Mouse (Mus musculus): Measurements from ENCODE around the gene Slc11a2. TPM values are rescaled to one million over a fixed set of nuclear protein-coding genes. Genes with fewer than 3 reads are reported as not detected.
A peak's percentile ranks its signal among the peaks of the same experiment; 100 is the strongest.
"Not testable (repeated sequence)": the region's sequence is repeated elsewhere in the genome, so short reads cannot be mapped to it uniquely, and the experiment has no call there.

Slc11a2 gene
- polyA plus RNA-seq, 1 experiment from 2014 or later, result 22.8 TPM

DNA sequence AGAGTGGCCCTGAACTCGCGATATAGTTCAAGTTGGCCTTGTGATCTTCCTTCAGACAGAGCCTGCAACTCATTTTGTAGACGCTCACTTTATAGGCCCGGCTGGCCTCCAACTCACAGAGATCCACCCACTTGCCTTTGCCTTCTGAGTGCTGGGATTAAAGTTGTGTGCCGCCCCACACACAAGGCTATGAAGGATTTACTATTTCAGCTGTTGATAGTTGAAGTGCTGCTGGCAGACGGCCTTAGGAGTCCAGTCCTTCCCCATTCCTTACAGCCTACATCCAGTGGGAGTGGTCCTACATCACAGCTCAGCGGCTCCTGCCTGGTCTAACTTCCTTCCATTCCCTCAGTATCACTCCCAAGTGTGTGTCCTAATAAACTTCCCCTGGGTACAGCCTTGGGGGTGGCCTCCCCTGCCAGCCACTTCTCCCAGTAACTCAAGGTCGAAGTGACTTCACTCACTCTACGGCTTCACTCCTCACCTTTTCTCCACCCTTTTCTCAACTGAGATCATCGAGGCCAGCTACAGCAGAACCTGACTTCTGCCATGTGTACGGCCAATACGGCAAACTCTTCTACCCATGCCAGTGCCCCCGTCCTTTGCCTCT is 3.5 kb upstream of the Slc11a2 start:
- no peak overlapping the region for H3K4me2 ChIP-seq (replicated peaks)
- H3K4me1 ChIP-seq, result peaks cover 8% of the 10 kb centered on the region
- no peak overlapping the region for H3K27ac ChIP-seq (replicated peaks)
- H3K4me3 ChIP-seq, result no peak overlapping the region
- no peaks in the 10 kb centered on the region for H3K9me3 ChIP-seq
- no peak for ATAC-seq (ENCODE audit: low FRiP score, low read depth)
- WGBS, result 86% methylated on average over 13 of the region's 13 CpGs
- no peaks in the 10 kb centered on the region for H3K36me3 ChIP-seq
- H3K9ac ChIP-seq (replicated peaks), result no peak overlapping the region; the same call in 1 of the 2 replicates
- peaks cover 48% of the 10 kb centered on the region for H3K27me3 ChIP-seq

DNA sequence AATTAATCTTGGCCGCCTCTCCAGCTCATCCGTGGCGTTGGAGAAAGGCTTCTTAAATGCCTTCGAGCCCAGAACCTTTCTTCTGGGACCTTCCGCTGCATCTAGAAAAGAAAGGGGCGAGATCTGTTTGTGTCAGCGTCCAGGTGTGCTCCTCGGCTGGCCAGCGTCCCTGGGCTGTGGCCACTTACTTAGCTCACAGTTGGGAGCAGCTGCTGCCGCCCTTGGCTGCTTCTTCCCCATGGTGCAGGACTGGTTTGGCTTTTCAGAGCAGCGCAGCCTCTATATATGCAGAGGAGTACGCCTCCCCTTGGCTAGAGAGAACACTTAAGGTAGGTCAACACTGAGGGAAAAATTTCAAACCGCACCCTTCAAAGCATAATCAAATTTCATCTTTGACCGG is 956 bp downstream of the Slc11a2 start:
- H3K9ac ChIP-seq (replicated peaks), result no peak overlapping the region; the same call in 1 of the 2 replicates
- no peaks in the 10 kb centered on the region for H3K36me3 ChIP-seq
- H3K9me3 ChIP-seq, result no peaks in the 10 kb centered on the region
- ATAC-seq (ENCODE audit: low FRiP score, low read depth), result no peak
- 3% methylated on average over 14 of the region's 14 CpGs for WGBS
- peaks cover 36% of the 10 kb centered on the region for H3K4me1 ChIP-seq
- peaks cover 47% of the 10 kb centered on the region for H3K27me3 ChIP-seq
- H3K4me2 ChIP-seq (replicated peaks), result peak overlapping the region; percentile 92
- peak overlapping the region; percentile 94 for H3K4me3 ChIP-seq
- H3K27ac ChIP-seq (replicated peaks), result no peak overlapping the region

DNA sequence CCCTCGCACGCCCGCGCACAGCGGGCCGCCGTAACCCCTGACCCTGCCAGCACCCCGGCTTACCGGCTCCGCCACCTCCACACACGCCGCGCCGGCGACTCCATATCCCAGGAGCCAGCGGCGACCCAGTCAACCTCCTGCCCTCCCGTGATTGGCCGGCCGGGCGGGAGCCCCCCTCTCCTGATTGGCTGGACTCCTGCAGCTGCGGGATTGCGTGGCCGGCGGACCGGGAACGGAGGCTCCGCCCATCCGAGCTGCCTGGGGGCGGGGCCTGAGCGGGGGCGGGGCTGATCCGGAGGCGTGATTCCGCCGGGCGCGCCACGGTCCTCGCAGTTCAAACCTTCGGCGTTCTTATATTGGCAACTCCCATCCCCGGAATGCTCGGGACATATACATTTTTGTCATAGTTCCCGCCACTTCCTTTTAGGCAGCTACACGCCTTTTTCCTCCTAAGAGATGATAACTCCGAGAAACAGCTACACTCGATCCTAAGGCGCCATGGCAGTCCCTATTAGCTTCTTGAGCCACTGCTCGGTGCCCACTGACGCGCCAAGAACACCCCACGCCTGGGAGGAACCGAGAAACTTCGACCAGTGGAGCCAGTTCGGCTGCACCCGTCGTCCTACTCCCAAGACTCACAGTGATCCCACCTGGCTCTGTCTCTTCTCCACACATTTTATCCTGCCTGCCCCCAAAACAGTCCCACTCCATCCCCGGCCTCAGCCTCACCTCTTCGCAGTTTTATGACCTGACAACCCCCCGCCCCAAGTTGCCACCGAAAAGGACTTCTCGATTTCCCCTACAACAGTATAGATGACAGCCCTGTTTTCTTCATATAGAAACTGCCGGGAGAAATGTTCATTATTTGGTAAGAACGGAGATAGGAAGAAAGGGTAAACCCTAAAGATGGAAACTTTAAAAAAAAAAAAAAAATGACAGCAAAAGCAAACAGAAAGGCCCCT is 1.7 kb downstream of the Slc11a2 start:
- Histone ChIP-seq H3K36me3 (no peaks in the 10 kb centered on the region), H3K4me2 (replicated peaks) (peak overlapping the region; percentile 92), H3K4me3 (peak overlapping the region; percentile 94), H3K9ac (replicated peaks) (peak overlapping the region; percentile 92), H3K9me3 (no peaks in the 10 kb centered on the region), H3K27me3 (peaks cover 43% of the 10 kb centered on the region), H3K27ac (replicated peaks) (peak overlapping the region; percentile 63), H3K4me1 (peaks cover 37% of the 10 kb centered on the region)
- WGBS, result under 1% methylated on average over 64 of the region's 65 CpGs
- ATAC-seq (ENCODE audit: low FRiP score, low read depth), result peak; percentile 98

DNA sequence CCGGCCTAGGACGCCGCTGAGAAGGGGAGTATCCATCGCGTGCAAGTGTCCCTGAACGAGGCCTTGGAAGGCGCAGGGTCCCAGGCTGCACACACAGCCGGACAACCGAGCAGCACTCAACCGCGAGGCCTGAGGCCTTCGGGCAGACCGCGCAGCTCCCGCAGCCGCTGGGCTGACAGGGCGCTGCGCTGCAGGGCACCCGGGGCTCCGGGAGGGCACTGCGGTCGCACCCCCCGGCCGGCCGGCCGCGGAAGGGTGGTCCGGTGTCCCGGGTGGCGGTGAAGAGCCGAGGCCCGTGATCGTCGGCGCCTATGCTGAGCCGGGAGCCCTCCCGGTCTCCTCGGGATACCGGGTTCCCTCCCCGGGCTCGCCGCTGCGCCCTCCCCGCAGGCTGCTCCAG is 2.4 kb downstream of the Slc11a2 start:
- peaks cover 40% of the 10 kb centered on the region for H3K4me1 ChIP-seq
- no peaks in the 10 kb centered on the region for H3K9me3 ChIP-seq
- WGBS, result under 1% methylated on average over 32 of the region's 44 CpGs
- peaks cover 39% of the 10 kb centered on the region for H3K27me3 ChIP-seq
- H3K4me3 ChIP-seq, result peak overlapping the region; percentile 94
- peak overlapping the region; percentile 92 for H3K4me2 ChIP-seq (replicated peaks)
- peak overlapping the region; percentile 92 for H3K9ac ChIP-seq (replicated peaks)
- ATAC-seq (ENCODE audit: low FRiP score, low read depth), result peak; percentile 62
- H3K36me3 ChIP-seq, result no peaks in the 10 kb centered on the region
- H3K27ac ChIP-seq (replicated peaks), result peak overlapping the region; percentile 63

DNA sequence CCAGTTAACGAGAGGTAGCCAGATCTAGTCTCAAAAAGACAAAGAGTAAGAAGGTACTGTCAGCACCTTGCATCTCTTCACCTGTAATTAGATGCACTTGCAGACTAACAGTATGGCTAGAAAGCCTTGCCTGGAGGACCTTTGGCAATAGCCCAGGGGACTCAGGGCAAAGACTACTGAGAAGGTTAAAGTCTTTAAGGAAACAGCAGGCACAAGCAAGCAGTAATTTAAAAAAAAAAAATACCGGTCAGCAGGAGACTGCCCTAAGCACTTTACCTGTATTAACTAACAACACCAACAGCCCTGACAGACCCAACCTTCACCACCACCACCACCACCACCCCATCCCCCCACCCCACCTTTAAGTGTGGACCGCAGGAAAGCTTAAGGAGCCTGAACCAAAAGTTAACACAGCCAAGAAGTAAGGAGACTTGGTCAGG is 3.1 kb downstream of the Slc11a2 start, which contains the start of gene Gm5475:
Gm5475 (plus strand) TSS at position 390 of the 440 bp plus-strand sequence.
- Histone ChIP-seq H3K27ac (replicated peaks) (peak within 1 kb of the TSS; percentile 63), H3K9ac (replicated peaks) (peak within 1 kb of the TSS; percentile 92), H3K4me1 (peaks cover 40% of the 10 kb centered on the region), H3K27me3 (peaks cover 35% of the 10 kb centered on the region), H3K4me3 (peak within 1 kb of the TSS; percentile 94), H3K4me2 (replicated peaks) (peak within 1 kb of the TSS; percentile 92)
- H3K36me3 ChIP-seq; ATAC-seq (ENCODE audit: low FRiP score, low read depth); H3K9me3 ChIP-seq: not testable (repeated sequence)
- 36% methylated on average over 3 of the region's 3 CpGs for WGBS

DNA sequence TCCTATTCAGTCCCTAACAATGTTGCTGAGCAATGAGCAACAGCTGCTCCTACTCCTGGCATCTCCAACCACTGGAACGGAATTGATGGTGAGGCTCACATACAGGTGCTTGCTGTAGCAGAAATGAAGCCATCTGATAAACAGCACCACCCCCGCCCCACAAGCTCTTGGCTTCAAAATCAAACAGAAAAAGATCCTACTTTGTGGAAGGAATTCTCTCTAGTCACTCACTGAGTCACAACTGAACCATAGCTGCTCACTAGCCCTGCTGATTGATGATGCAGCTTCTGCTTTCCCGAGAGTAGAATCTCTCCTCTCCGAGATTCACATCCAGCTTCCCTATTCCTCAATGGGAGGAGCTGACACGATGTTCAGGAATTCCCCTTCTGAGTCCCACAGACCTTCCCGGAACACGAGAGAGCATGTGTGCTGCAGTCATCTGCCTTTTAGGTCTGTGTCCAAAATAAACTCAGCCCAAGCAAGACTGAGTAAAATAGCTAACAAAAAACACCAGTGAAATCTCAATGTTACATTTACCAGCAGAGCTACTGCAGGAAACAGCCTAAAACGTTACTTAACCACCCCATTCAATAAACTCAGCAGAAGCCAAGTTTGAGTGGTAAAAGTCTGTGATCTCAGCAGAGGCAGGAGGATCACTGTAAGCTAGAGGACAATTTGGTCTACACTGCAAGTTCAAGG is 3.7 kb downstream of the Slc11a2 start:
- H3K4me1 ChIP-seq, result peaks cover 40% of the 10 kb centered on the region
- no peak overlapping the region; the same call in 1 of the 2 replicates for H3K9ac ChIP-seq (replicated peaks)
- H3K36me3 ChIP-seq, result no peaks in the 10 kb centered on the region
- peaks cover 30% of the 10 kb centered on the region for H3K27me3 ChIP-seq
- ATAC-seq (ENCODE audit: low FRiP score, low read depth), result no peak
- 51% methylated on average over 8 of the region's 8 CpGs for WGBS
- H3K4me2 ChIP-seq (replicated peaks), result peak overlapping the region; percentile 92
- peak overlapping the region; percentile 94; the same call in 1 of the 2 replicates for H3K4me3 ChIP-seq
- no peak overlapping the region for H3K27ac ChIP-seq (replicated peaks)
- H3K9me3 ChIP-seq, result no peaks in the 10 kb centered on the region

DNA sequence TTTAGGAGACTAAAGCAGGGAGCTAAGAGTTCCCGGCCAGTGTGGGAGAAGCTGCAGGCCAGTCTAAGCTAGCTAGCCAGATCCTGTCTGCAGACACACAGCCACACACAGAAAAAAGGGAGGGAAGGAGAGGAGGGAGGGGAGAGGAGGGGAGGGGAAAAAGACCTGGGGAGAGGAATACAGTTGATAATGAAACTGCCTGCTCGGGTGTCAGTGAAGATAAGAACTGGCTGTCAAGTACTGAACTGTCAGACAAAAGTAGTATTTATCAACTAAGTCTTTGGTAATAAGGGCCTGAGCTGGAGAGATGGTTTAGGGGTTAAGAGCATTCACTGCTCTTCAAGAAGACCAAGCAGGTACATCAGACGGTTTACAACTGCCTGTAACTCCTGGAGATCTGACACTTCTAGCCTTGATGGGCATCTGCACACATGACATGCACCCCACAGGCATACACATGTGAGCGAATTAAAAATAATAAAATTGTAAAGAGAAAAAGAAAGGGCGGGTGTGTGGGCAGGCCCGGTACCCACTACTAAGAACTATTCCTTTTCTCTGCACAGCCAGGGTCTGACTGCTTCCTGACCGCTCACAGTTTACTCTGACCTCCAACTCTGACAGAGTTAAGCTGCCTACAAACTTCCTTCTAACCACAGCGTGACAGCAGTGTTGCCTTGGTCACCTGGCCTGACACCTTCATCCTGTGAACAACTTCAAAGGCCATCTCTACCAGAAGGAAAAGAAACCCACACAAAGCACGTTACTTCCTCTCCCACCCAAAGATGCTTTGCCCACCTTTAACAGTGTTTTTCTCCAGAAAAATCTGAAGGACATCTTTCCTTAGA is 4.7 kb downstream of the Slc11a2 start:
- Histone ChIP-seq H3K4me2 (replicated peaks) (no peak overlapping the region), H3K27ac (replicated peaks) (no peak overlapping the region), H3K36me3 (no peaks in the 10 kb centered on the region), H3K9me3 (no peaks in the 10 kb centered on the region), H3K4me1 (peaks cover 40% of the 10 kb centered on the region), H3K27me3 (peaks cover 20% of the 10 kb centered on the region), H3K4me3 (no peak overlapping the region), H3K9ac (replicated peaks) (0 out of 2 replicates have a peak overlapping the region, but pooled peaks have one; percentile 1)
- no peak for ATAC-seq (ENCODE audit: low FRiP score, low read depth)
- 71% methylated on average over 9 of the region's 9 CpGs for WGBS

DNA sequence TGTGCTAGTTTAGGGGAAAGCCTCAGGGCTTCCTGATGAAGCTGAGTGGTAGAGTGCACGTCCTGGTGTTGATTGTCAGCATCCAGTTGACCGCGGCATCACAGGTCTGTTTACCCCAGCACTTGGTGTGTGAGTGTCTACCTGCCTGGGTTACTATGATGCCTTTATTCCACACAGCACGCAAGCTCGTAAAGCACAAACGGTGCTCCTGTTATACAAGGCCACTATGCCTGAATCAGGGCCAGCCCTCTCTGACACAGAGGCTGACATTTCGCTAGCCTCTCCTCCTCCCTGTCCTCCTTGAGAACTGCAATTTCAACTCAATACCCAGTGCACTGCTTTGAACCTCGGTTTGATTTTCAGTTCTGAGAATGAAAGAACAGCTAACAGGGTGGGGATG is 5.6 kb downstream of the Slc11a2 start:
- Histone ChIP-seq H3K27me3 (peaks cover 12% of the 10 kb centered on the region), H3K9ac (replicated peaks) (no peak overlapping the region), H3K9me3 (no peaks in the 10 kb centered on the region), H3K4me3 (no peak overlapping the region), H3K4me2 (replicated peaks) (no peak overlapping the region), H3K4me1 (peaks cover 40% of the 10 kb centered on the region), H3K27ac (replicated peaks) (no peak overlapping the region), H3K36me3 (no peaks in the 10 kb centered on the region)
- 78% methylated on average over 8 of the region's 8 CpGs for WGBS
- ATAC-seq (ENCODE audit: low FRiP score, low read depth), result no peak

DNA sequence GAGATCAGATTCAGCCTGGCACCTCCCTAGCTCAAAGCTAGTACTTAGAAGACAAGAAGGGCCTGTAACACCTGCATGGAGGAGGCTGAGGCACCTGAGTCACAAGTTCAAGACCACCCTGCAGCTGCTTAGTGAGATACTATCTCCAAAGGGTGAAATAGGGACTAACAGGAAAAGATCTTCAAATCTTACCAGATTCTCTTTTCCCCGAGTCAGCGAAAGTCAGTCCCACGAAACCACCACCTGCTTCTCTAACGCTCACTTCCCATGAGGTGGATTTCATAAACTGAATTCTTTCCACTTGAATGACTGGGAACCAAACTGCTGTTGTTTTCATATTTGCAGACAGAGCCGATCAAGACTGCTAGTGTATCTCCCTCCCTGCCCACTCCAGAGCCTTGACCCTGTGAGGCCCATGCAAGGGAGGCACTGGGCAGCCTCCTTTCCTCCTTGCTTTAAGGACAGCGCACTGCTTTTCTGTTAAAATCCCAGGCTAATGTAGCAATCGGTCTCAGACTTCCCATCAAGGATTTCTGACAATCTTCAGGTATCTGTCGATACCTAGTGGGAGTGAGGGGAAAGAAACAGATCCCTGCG is 6.9 kb downstream of the Slc11a2 start:
- Histone ChIP-seq H3K9me3 (no peaks in the 10 kb centered on the region), H3K4me1 (peaks cover 30% of the 10 kb centered on the region), H3K27ac (replicated peaks) (no peak overlapping the region), H3K27me3 (no peaks in the 10 kb centered on the region; the same call in 1 of the 2 replicates), H3K9ac (replicated peaks) (no peak overlapping the region), H3K4me3 (no peak overlapping the region), H3K4me2 (replicated peaks) (no peak overlapping the region), H3K36me3 (no peaks in the 10 kb centered on the region)
- ATAC-seq (ENCODE audit: low FRiP score, low read depth), result no peak
- 92% methylated on average over 9 of the region's 9 CpGs for WGBS

DNA sequence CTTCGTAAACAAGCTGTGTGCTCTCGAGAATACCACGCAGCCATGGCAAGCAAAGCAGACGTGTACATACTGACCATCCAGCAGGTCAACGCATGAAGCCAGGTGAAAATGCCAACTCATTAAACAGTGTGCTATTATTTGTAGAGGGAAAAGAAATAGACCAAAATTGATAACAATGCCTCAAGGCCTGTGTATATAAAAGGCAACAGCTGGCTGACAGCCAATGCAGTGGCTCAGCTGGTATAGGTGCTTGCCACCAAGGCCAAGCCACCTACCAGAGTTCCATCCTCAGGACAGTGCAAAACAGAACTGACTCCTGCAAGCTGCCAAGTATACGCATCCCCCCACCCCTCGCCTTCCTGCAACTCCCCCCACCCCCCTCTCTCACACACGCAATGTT is 9.2 kb downstream of the Slc11a2 start:
- peaks cover 16% of the 10 kb centered on the region for H3K4me1 ChIP-seq
- no peak overlapping the region for H3K4me3 ChIP-seq
- no peak overlapping the region for H3K4me2 ChIP-seq (replicated peaks)
- H3K27ac ChIP-seq (replicated peaks), result no peak overlapping the region
- H3K36me3 ChIP-seq, result peaks cover 8% of the 10 kb centered on the region; the same call in 1 of the 2 replicates
- no peak for ATAC-seq (ENCODE audit: low FRiP score, low read depth)
- no peaks in the 10 kb centered on the region for H3K9me3 ChIP-seq
- no peak overlapping the region for H3K9ac ChIP-seq (replicated peaks)
- 90% methylated on average over 8 of the region's 8 CpGs for WGBS
- no peaks in the 10 kb centered on the region for H3K27me3 ChIP-seq

DNA sequence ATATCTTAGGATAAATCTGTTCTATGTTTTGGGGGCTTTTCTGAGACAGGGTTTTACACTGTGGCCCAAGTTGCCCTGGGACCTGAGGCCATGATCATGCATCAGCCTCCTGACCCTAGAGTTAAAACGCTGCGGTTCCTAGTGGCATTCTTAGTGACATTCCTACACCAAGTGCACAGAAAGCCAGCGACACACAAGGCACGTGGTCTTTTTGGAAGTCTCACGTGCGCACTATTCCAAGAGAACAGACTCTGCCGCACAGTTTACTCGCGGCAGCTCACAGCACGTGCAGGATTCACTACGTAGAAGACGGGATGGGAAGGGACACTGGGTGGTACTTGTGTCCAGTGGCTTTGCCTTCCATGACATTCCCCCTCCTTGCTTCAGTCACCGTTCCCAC is 9.9 kb downstream of the Slc11a2 start:
- peaks cover 15% of the 10 kb centered on the region; the same call in 1 of the 2 replicates for H3K36me3 ChIP-seq
- no peak overlapping the region for H3K4me3 ChIP-seq
- H3K9me3 ChIP-seq, result no peaks in the 10 kb centered on the region
- H3K27me3 ChIP-seq, result no peaks in the 10 kb centered on the region
- no peak overlapping the region for H3K27ac ChIP-seq (replicated peaks)
- H3K9ac ChIP-seq (replicated peaks), result no peak overlapping the region
- H3K4me1 ChIP-seq, result peaks cover 10% of the 10 kb centered on the region
- no peak overlapping the region for H3K4me2 ChIP-seq (replicated peaks)
- no peak for ATAC-seq (ENCODE audit: low FRiP score, low read depth)
- WGBS, result 93% methylated on average over 13 of the region's 13 CpGs
